Mouse (Mus musculus): Measurements from ENCODE around the gene Pecr. TPM values are rescaled to one million over a fixed set of nuclear protein-coding genes. Genes with fewer than 3 reads are reported as not detected.
A peak's percentile ranks its signal among the peaks of the same experiment; 100 is the strongest.

Pecr gene
- polyA plus RNA-seq, 1 experiment from 2014 or later, result 9.7 TPM

- Histone ChIP-seq H3K4me2 (ENCODE audit: low read length) (no peak overlapping the region), H3K27me3 (replicated peaks; ENCODE audit: control insufficient read depth, insufficient read depth, low read length) (no peaks in the 10 kb centered on the region), H3K27ac (ENCODE audit: low read length) (no peak overlapping the region), H3K9ac (replicated peaks; ENCODE audit: low read depth, low read length) (no peak overlapping the region), H3K4me1 (replicated peaks; ENCODE audit: control insufficient read depth, insufficient read depth, low read length) (peaks cover 13% of the 10 kb centered on the region), H3K4me3 (replicated peaks; ENCODE audit: low read length) (no peak overlapping the region), H3K9me3 (ENCODE audit: control insufficient read depth, low read length) (no peaks in the 10 kb centered on the region), H3K36me3 (ENCODE audit: control insufficient read depth, insufficient read depth) (no peaks in the 10 kb centered on the region)
- 49% methylated on average over 6 of the region's 6 CpGs for WGBS
- no peak for ATAC-seq
Measured at GRCm38 (mm10) chr1:72309744-72310424, 25.8 kb upstream of the Pecr start.

DNA sequence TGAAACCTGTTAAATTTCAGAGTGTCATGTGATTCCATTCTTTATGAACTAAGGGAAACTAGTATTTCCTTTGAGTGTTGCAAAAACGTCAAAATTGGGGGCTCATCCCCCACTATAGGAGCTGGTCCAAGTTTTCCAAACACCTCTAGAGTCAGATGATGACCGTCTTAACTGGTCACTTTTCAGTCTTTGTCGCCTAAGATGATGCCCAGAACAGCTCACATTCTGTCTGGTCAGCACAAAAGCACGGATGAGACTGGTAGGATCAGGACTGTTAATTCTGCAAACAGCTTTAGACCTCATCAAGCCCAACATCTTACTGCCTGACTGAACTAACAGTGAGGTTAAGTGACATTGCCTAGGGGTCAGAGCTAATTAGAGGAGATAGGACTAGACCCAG lies 24.8 kb upstream of the Pecr start:
- Histone ChIP-seq H3K4me1 (replicated peaks; ENCODE audit: control insufficient read depth, insufficient read depth, low read length) (peaks cover 13% of the 10 kb centered on the region), H3K36me3 (ENCODE audit: control insufficient read depth, insufficient read depth) (no peaks in the 10 kb centered on the region), H3K27ac (ENCODE audit: low read length) (no peak overlapping the region), H3K9ac (replicated peaks; ENCODE audit: low read depth, low read length) (no peak overlapping the region), H3K4me2 (ENCODE audit: low read length) (no peak overlapping the region), H3K4me3 (replicated peaks; ENCODE audit: low read length) (no peak overlapping the region), H3K27me3 (replicated peaks; ENCODE audit: control insufficient read depth, insufficient read depth, low read length) (no peaks in the 10 kb centered on the region), H3K9me3 (ENCODE audit: control insufficient read depth, low read length) (no peaks in the 10 kb centered on the region)
- 67% methylated on average over 4 of the region's 4 CpGs for WGBS
- ATAC-seq, result no peak

DNA sequence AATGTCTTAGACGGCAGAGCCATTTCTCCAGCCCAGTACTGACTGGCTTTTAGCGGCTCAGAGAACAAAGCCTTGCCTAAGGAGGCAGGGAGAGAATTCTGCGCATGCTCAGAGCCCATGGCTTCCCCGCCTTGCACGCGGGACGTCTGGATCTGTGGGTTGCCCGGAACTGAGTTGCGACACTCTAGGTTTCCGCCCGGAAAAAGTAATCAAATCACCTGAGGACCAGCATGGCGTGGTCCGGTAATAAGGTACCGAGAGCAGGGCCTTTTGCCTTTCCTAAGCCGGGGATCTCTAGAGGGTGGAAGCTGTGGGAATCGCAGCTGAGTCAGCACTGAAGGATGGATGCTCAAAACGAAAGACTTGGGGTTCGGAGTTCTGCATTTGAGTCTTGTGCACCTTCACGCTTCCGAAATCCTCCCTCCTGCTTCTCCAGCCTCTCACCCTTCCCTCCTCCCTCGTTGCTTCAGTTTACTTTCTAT lies 23.2 kb upstream of the Pecr start, which contains the start of gene Xrcc5:
TSS of gene Xrcc5 (plus strand) at position 105 of the 482 bp plus-strand sequence.
- peak within 1 kb of the TSS; percentile 58 for H3K4me3 ChIP-seq (replicated peaks; ENCODE audit: low read length)
- WGBS, result 0% methylated on average over 21 of the region's 21 CpGs
- H3K27me3 ChIP-seq (replicated peaks; ENCODE audit: control insufficient read depth, insufficient read depth, low read length), result no peaks in the 10 kb centered on the region
- peak within 1 kb of the TSS; percentile 76 for H3K9ac ChIP-seq (replicated peaks; ENCODE audit: low read depth, low read length)
- no peaks in the 10 kb centered on the region for H3K36me3 ChIP-seq (ENCODE audit: control insufficient read depth, insufficient read depth)
- peak within 1 kb of the TSS; percentile 70 for H3K4me2 ChIP-seq (ENCODE audit: low read length)
- no peaks in the 10 kb centered on the region for H3K9me3 ChIP-seq (ENCODE audit: control insufficient read depth, low read length)
- peaks cover 13% of the 10 kb centered on the region for H3K4me1 ChIP-seq (replicated peaks; ENCODE audit: control insufficient read depth, insufficient read depth, low read length)
- ATAC-seq, result peak; percentile 99
- peak within 1 kb of the TSS; percentile 96 for H3K27ac ChIP-seq (ENCODE audit: low read length)

GRCm38 (mm10) chr1:72306679-72307181 lies 22.6 kb upstream of the Pecr start:
- H3K27me3 ChIP-seq (replicated peaks; ENCODE audit: control insufficient read depth, insufficient read depth, low read length), result no peaks in the 10 kb centered on the region
- peak overlapping the region; percentile 96 for H3K27ac ChIP-seq (ENCODE audit: low read length)
- peaks cover 13% of the 10 kb centered on the region for H3K4me1 ChIP-seq (replicated peaks; ENCODE audit: control insufficient read depth, insufficient read depth, low read length)
- H3K4me3 ChIP-seq (replicated peaks; ENCODE audit: low read length), result peak overlapping the region; percentile 58
- 3% methylated on average over 11 of the region's 11 CpGs for WGBS
- peak overlapping the region; percentile 76 for H3K9ac ChIP-seq (replicated peaks; ENCODE audit: low read depth, low read length)
- ATAC-seq, result peak; percentile 82
- H3K36me3 ChIP-seq (ENCODE audit: control insufficient read depth, insufficient read depth), result peaks cover under 1% of the 10 kb centered on the region; the same call in 1 of the 2 replicates
- peak overlapping the region; percentile 70 for H3K4me2 ChIP-seq (ENCODE audit: low read length)
- no peaks in the 10 kb centered on the region for H3K9me3 ChIP-seq (ENCODE audit: control insufficient read depth, low read length)

DNA sequence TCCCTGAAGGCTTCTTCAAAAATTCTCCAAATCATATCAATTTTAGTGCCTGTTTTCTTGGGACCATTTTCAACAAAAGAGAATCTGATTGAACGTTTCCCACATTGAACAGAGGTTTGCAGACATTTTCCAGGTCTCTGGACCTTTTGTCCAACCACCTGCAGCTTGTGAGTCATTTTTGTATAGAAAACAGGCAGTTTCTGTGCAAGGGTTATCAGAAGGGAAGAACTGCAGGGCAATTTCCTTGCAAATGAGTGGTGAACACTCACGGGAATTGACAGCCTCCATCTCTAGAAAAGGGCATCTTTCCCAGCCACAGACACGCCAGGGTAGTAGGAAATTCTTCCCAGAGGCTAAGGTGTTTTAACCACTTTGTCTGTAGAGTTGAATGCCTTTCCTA lies 22.1 kb upstream of the Pecr start:
- Histone ChIP-seq H3K9ac (replicated peaks; ENCODE audit: low read depth, low read length) (peak overlapping the region; percentile 25), H3K4me2 (ENCODE audit: low read length) (peak overlapping the region; percentile 70), H3K4me3 (replicated peaks; ENCODE audit: low read length) (no peak overlapping the region), H3K9me3 (ENCODE audit: control insufficient read depth, low read length) (no peaks in the 10 kb centered on the region), H3K27me3 (replicated peaks; ENCODE audit: control insufficient read depth, insufficient read depth, low read length) (no peaks in the 10 kb centered on the region), H3K4me1 (replicated peaks; ENCODE audit: control insufficient read depth, insufficient read depth, low read length) (peaks cover 13% of the 10 kb centered on the region), H3K27ac (ENCODE audit: low read length) (peak overlapping the region; percentile 31; the same call in 1 of the 2 replicates), H3K36me3 (ENCODE audit: control insufficient read depth, insufficient read depth) (peaks cover 5% of the 10 kb centered on the region)
- 41% methylated on average over 3 of the region's 3 CpGs for WGBS
- ATAC-seq, result no peak

DNA sequence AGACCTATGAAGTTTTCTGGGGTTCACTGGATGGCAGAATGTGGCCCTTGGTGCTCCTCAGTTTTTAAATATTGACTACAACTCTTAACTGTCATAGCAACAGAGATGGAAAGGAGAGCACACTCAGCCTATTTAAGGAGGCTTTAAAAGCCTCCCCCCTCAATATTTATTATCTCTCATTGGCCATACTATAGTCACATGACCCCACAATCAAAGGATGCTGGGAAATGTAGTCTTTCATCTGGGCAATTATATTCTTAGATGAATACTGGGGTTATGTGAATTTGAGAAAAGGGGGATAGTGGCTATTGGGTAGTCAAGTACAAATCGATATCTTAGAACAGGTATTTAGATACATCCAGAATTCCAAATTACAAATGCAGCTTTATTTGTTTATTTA lies 17.7 kb upstream of the Pecr start:
- H3K27ac ChIP-seq (ENCODE audit: low read length), result no peak overlapping the region
- 91% methylated on average over 1 of the region's 1 CpGs for WGBS
- H3K36me3 ChIP-seq (ENCODE audit: control insufficient read depth, insufficient read depth), result peaks cover 16% of the 10 kb centered on the region
- ATAC-seq, result no peak
- H3K27me3 ChIP-seq (replicated peaks; ENCODE audit: control insufficient read depth, insufficient read depth, low read length), result no peaks in the 10 kb centered on the region
- no peak overlapping the region for H3K4me3 ChIP-seq (replicated peaks; ENCODE audit: low read length)
- no peak overlapping the region for H3K4me2 ChIP-seq (ENCODE audit: low read length)
- H3K9me3 ChIP-seq (ENCODE audit: control insufficient read depth, low read length), result no peaks in the 10 kb centered on the region
- 0 out of 2 replicates have a peak, but pooled peaks cover 4% of the 10 kb centered on the region for H3K4me1 ChIP-seq (replicated peaks; ENCODE audit: control insufficient read depth, insufficient read depth, low read length)
- H3K9ac ChIP-seq (replicated peaks; ENCODE audit: low read depth, low read length), result no peak overlapping the region

GRCm38 (mm10) chr1:72295746-72296145 lies 11.6 kb upstream of the Pecr start:
- no peaks in the 10 kb centered on the region for H3K4me1 ChIP-seq (replicated peaks; ENCODE audit: control insufficient read depth, insufficient read depth, low read length)
- H3K9ac ChIP-seq (replicated peaks; ENCODE audit: low read depth, low read length), result no peak overlapping the region
- no peak overlapping the region for H3K4me3 ChIP-seq (replicated peaks; ENCODE audit: low read length)
- no peak overlapping the region for H3K27ac ChIP-seq (ENCODE audit: low read length)
- no peak overlapping the region for H3K4me2 ChIP-seq (ENCODE audit: low read length)
- H3K36me3 ChIP-seq (ENCODE audit: control insufficient read depth, insufficient read depth), result peaks cover 12% of the 10 kb centered on the region
- ATAC-seq, result no peak
- H3K27me3 ChIP-seq (replicated peaks; ENCODE audit: control insufficient read depth, insufficient read depth, low read length), result no peaks in the 10 kb centered on the region
- no peaks in the 10 kb centered on the region for H3K9me3 ChIP-seq (ENCODE audit: control insufficient read depth, low read length)
- WGBS, result 87% methylated on average over 8 of the region's 8 CpGs

- H3K4me3 ChIP-seq (replicated peaks; ENCODE audit: low read length), result no peak overlapping the region
- H3K27me3 ChIP-seq (replicated peaks; ENCODE audit: control insufficient read depth, insufficient read depth, low read length), result no peaks in the 10 kb centered on the region
- WGBS, result 75% methylated on average over 4 of the region's 4 CpGs
- H3K4me1 ChIP-seq (replicated peaks; ENCODE audit: control insufficient read depth, insufficient read depth, low read length), result no peaks in the 10 kb centered on the region
- no peak overlapping the region for H3K27ac ChIP-seq (ENCODE audit: low read length)
- no peak overlapping the region for H3K9ac ChIP-seq (replicated peaks; ENCODE audit: low read depth, low read length)
- H3K36me3 ChIP-seq (ENCODE audit: control insufficient read depth, insufficient read depth), result peaks cover 10% of the 10 kb centered on the region; the same call in 1 of the 2 replicates
- H3K9me3 ChIP-seq (ENCODE audit: control insufficient read depth, low read length), result no peaks in the 10 kb centered on the region
- no peak overlapping the region for H3K4me2 ChIP-seq (ENCODE audit: low read length)
- ATAC-seq, result no peak
Measured at GRCm38 (mm10) chr1:72293869-72294663, 10.0 kb upstream of the Pecr start.

DNA sequence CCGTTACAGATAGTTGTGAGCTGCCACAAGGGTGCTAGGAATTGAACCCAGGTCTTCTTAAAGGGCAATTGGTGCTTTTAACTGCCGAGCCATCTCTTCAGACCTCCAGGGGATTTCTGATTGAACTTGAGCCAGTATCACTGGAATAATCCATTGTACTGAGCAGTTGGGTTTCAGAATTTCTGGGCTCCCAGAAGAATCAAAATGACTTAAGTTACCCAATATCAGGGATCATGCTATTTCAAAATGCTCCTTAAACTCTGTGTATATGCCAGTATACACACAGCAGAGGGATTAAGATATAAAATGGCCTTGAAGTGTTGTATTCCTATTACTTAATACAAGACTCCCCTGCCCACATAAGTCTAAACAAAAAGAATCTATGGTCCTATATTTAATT lies 7.8 kb upstream of the Pecr start:
- no peak overlapping the region for H3K27ac ChIP-seq (ENCODE audit: low read length)
- WGBS, result 95% methylated on average over 2 of the region's 2 CpGs
- no peak overlapping the region for H3K9ac ChIP-seq (replicated peaks; ENCODE audit: low read depth, low read length)
- H3K27me3 ChIP-seq (replicated peaks; ENCODE audit: control insufficient read depth, insufficient read depth, low read length), result no peaks in the 10 kb centered on the region
- peaks cover 5% of the 10 kb centered on the region; the same call in 1 of the 2 replicates for H3K36me3 ChIP-seq (ENCODE audit: control insufficient read depth, insufficient read depth)
- H3K4me3 ChIP-seq (replicated peaks; ENCODE audit: low read length), result no peak overlapping the region
- H3K9me3 ChIP-seq (ENCODE audit: control insufficient read depth, low read length), result no peaks in the 10 kb centered on the region
- ATAC-seq, result no peak
- peaks cover 9% of the 10 kb centered on the region for H3K4me1 ChIP-seq (replicated peaks; ENCODE audit: control insufficient read depth, insufficient read depth, low read length)
- no peak overlapping the region for H3K4me2 ChIP-seq (ENCODE audit: low read length)
